Mouse (Mus musculus): Measurements from ENCODE around the gene Fgfr2. TPM values are rescaled to one million over a fixed set of nuclear protein-coding genes. Genes with fewer than 3 reads are reported as not detected.
"Not testable (repeated sequence)": the region's sequence is repeated elsewhere in the genome, so short reads cannot be mapped to it uniquely, and the experiment has no call there.

The Fgfr2 gene
- polyA plus RNA-seq, 1 experiment from 2014 or later, result 11.2 TPM

GRCm38 (mm10) chr7:132443769-132444168, 679.4 kb downstream of the Fgfr2 start:
- DNase-seq (no peak), ATAC-seq (no peak)
- Histone ChIP-seq H3K4me1 (ENCODE audit: insufficient read depth) (no peaks in the 10 kb centered on the region), H3K9me3 (ENCODE audit: low read length) (no peaks in the 10 kb centered on the region), H3K9ac (replicated peaks) (no peak overlapping the region), H3K4me3 (ENCODE audit: low read depth, low read length) (no peak overlapping the region), H3K4me2 (ENCODE audit: low read depth, low read length) (no peak overlapping the region), H3K36me3 (replicated peaks; ENCODE audit: insufficient read depth, low read length) (no peaks in the 10 kb centered on the region), H3K27ac (ENCODE audit: low read depth) (no peak overlapping the region), H3K27me3 (ENCODE audit: insufficient read depth, low read length) (no peaks in the 10 kb centered on the region)
- 59% methylated on average over 2 of the region's 2 CpGs for WGBS (ENCODE audit: insufficient replicate concordance)
- no peak for TF ChIP-seq CTCF (IDR thresholded peaks at IDR 0.05; ENCODE audit: low read depth)
- no peak for TF ChIP-seq EP300 (IDR thresholded peaks at IDR 0.05; ENCODE audit: low read depth)

GRCm38 (mm10) chr7:132443134-132443533, 680.0 kb downstream of the Fgfr2 start:
- Histone ChIP-seq H3K4me2 (ENCODE audit: low read depth, low read length) (no peak overlapping the region), H3K27ac (ENCODE audit: low read depth) (no peak overlapping the region), H3K36me3 (replicated peaks; ENCODE audit: insufficient read depth, low read length) (no peaks in the 10 kb centered on the region), H3K4me1 (ENCODE audit: insufficient read depth) (no peaks in the 10 kb centered on the region), H3K27me3 (ENCODE audit: insufficient read depth, low read length) (no peaks in the 10 kb centered on the region), H3K9ac (replicated peaks) (no peak overlapping the region), H3K9me3 (ENCODE audit: low read length) (no peaks in the 10 kb centered on the region), H3K4me3 (ENCODE audit: low read depth, low read length) (no peak overlapping the region)
- WGBS (ENCODE audit: insufficient replicate concordance), result 72% methylated on average over 3 of the region's 3 CpGs
- no peak for DNase-seq
- no peak for ATAC-seq
- TF ChIP-seq CTCF (IDR thresholded peaks at IDR 0.05; ENCODE audit: low read depth) (no peak), EP300 (IDR thresholded peaks at IDR 0.05; ENCODE audit: low read depth) (no peak)

DNA sequence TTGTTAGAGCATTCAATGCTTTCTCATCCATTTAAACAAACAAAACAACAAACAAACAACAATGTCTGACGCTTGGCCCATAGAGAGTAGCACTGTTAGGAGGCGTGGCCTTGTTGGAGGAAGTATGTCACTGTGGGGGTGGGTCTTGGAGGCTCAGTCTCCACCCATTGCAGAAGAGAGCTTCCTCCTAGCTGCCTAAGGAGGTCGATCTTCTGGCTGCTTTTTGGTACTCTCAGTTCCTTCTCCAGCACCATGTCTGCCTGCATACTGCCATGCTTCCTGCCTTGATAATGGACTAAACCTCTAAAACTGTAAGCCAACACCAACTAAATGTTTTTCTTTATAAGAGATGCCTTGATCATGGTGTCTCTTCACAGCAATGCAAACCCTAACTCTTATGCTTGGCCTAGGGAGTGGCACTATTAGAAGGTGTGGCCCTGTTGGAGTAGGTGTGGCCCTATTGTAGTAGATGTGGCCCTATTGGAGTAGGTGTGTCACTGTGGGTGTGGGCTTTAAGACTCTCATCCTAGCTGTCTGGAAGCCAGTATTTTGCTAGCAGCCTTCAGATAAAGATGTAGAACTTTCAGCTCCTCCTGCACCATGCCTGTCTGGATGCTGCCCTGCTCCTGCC, 680.9 kb downstream of the Fgfr2 start:
- H3K36me3 ChIP-seq (replicated peaks; ENCODE audit: insufficient read depth, low read length); H3K27me3 ChIP-seq (ENCODE audit: insufficient read depth, low read length); H3K9ac ChIP-seq (replicated peaks); H3K4me2 ChIP-seq (ENCODE audit: low read depth, low read length); ATAC-seq; H3K9me3 ChIP-seq (ENCODE audit: low read length); H3K4me1 ChIP-seq (ENCODE audit: insufficient read depth); H3K4me3 ChIP-seq (ENCODE audit: low read depth, low read length); DNase-seq; H3K27ac ChIP-seq (ENCODE audit: low read depth): not testable (repeated sequence)
- 52% methylated on average over 3 of the region's 3 CpGs for WGBS (ENCODE audit: insufficient replicate concordance)

GRCm38 (mm10) chr7:132439916-132440315, 683.2 kb downstream of the Fgfr2 start:
- no peak overlapping the region for H3K27ac ChIP-seq (ENCODE audit: low read depth)
- H3K9ac ChIP-seq (replicated peaks), result no peak overlapping the region
- no peaks in the 10 kb centered on the region for H3K27me3 ChIP-seq (ENCODE audit: insufficient read depth, low read length)
- no peaks in the 10 kb centered on the region for H3K36me3 ChIP-seq (replicated peaks; ENCODE audit: insufficient read depth, low read length)
- H3K4me2 ChIP-seq (ENCODE audit: low read depth, low read length), result no peak overlapping the region
- no peaks in the 10 kb centered on the region for H3K4me1 ChIP-seq (ENCODE audit: insufficient read depth)
- no peaks in the 10 kb centered on the region for H3K9me3 ChIP-seq (ENCODE audit: low read length)
- DNase-seq (no peak), ATAC-seq (no peak)
- TF ChIP-seq EP300 (IDR thresholded peaks at IDR 0.05; ENCODE audit: low read depth), result no peak
- TF ChIP-seq CTCF (IDR thresholded peaks at IDR 0.05; ENCODE audit: low read depth), result no peak
- H3K4me3 ChIP-seq (ENCODE audit: low read depth, low read length), result no peak overlapping the region
- 84% methylated on average over 6 of the region's 6 CpGs for WGBS (ENCODE audit: insufficient replicate concordance)

- ATAC-seq (no peak), DNase-seq (no peak)
- H3K27me3 ChIP-seq (ENCODE audit: insufficient read depth, low read length), result no peaks in the 10 kb centered on the region
- H3K4me2 ChIP-seq (ENCODE audit: low read depth, low read length), result no peak overlapping the region
- H3K36me3 ChIP-seq (replicated peaks; ENCODE audit: insufficient read depth, low read length), result no peaks in the 10 kb centered on the region
- WGBS (ENCODE audit: insufficient replicate concordance), result 77% methylated on average over 6 of the region's 6 CpGs
- H3K4me3 ChIP-seq (ENCODE audit: low read depth, low read length), result no peak overlapping the region
- H3K9me3 ChIP-seq (ENCODE audit: low read length), result no peaks in the 10 kb centered on the region
- no peaks in the 10 kb centered on the region for H3K4me1 ChIP-seq (ENCODE audit: insufficient read depth)
- TF ChIP-seq CTCF (IDR thresholded peaks at IDR 0.05; ENCODE audit: low read depth) (0 out of 2 replicates have a peak, but pooled peaks have one; percentile 2), EP300 (IDR thresholded peaks at IDR 0.05; ENCODE audit: low read depth) (no peak)
- H3K27ac ChIP-seq (ENCODE audit: low read depth), result no peak overlapping the region
- no peak overlapping the region for H3K9ac ChIP-seq (replicated peaks)
Measured at GRCm38 (mm10) chr7:132438060-132438459, 685.1 kb downstream of the Fgfr2 start.

DNA sequence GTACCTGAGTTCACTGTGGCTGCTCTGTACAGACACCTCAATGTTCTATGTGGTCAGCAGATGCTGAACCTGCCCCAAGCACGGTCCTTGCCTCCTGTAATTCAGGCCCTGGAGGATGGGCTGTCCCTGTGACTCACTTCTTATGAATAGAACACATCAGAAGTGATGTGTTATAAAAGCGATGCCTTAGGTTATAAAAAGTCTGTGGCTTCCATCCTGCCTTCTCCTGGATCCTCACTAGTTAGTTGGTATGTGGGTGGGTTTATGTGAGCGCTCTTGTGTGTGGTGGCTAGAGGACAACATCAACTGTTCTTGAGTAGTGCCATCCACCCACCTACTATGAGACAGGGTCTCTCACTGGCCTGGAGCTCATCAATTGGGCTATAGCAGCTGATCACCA, 685.7 kb downstream of the Fgfr2 start:
- 79% methylated on average over 3 of the region's 3 CpGs for WGBS (ENCODE audit: insufficient replicate concordance)
- Histone ChIP-seq H3K27me3 (ENCODE audit: insufficient read depth, low read length) (0 out of 2 replicates have a peak, but pooled peaks cover 2% of the 10 kb centered on the region), H3K36me3 (replicated peaks; ENCODE audit: insufficient read depth, low read length) (no peaks in the 10 kb centered on the region)

More for the DNA sequence above, 685.7 kb downstream of the Fgfr2 start:
- H3K9me3 ChIP-seq (ENCODE audit: low read length), result no peaks in the 10 kb centered on the region
- ATAC-seq, result no peak
- no peak overlapping the region for H3K27ac ChIP-seq (ENCODE audit: low read depth)
- H3K4me1 ChIP-seq (ENCODE audit: insufficient read depth), result no peaks in the 10 kb centered on the region
- TF ChIP-seq EP300 (IDR thresholded peaks at IDR 0.05; ENCODE audit: low read depth) (no peak), CTCF (IDR thresholded peaks at IDR 0.05; ENCODE audit: low read depth) (no peak)
- no peak for DNase-seq
- H3K4me3 ChIP-seq (ENCODE audit: low read depth, low read length), result no peak overlapping the region
- H3K4me2 ChIP-seq (ENCODE audit: low read depth, low read length), result no peak overlapping the region
- H3K9ac ChIP-seq (replicated peaks), result no peak overlapping the region

Measured in liver, postnatal 0 days (tissue).